Mouse (Mus musculus) sigmoid colon, adult 10 weeks (tissue): ENCODE results near the gene Mrpl46. TPM values are rescaled to one million over a fixed set of nuclear protein-coding genes. Genes with fewer than 3 reads are reported as not detected.

Source experiments
- polyA plus RNA-seq: library from polyadenylated mRNA; stranded (reverse); fragments of 350-450 nt; fragmentation: Illumina TruSeq; extraction: RNeasy Lipid Tissue Mini Kit (QIAGEN cat#74804); gene quantifications from one replicate; pipeline ENCODE4 v1.2.3, GENCODE M21; 2014; ENCODE audit warnings: low read depth, low replicate concordance

The Mrpl46 gene
- polyA plus RNA-seq = 4.9 TPM

DNA sequence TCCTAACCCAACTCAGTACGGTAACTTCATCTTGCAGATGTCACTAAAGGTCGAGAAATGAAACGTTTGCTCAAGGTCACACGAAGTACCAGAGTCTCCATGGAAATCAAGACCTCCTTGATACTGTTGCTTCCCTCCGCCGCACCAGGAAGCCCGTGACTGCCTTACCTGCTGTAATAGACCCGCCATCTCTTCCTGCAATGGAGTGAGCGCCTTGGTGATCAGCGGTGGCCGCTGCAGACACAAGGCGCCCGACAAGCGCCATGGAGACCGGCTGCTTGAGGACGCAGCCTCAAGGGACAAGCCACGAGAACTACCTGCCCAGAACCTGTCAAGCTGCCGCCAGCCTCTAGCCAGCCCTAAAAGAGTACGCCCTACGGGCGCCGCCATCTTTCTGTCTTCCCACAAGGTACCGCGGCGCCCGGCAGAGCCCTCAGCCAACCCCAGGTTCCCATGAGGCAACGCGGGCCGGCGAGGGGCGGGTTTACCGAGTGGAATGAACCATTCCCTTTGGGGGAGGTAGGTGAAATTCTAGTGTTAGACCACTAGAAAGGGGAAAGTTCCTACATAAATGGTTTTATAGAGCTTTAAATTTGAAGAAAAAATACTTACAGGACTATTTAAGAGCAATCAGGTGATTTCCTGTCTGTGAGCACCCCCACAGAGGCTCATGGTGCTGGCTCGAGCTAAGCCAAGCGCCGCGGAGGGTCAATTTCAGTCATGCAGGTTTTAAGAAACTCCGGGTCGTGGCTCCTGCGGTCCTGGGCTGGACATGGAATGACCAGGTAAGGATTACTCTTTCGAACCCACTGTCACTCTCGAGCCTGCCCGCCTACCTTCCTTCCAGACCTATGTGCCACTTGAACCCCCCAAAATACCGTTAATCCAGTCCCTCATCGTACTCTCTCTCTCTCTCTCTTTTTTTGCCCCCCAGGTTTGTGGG is at the start of gene Mrpl46, which contains the start of gene Mrps11:
Gene Mrpl46 (minus strand): TSS at position 893 of the 943 bp plus-strand sequence.
Gene Mrps11 (plus strand): TSS at position 481 of the 943 bp plus-strand sequence.

DNA sequence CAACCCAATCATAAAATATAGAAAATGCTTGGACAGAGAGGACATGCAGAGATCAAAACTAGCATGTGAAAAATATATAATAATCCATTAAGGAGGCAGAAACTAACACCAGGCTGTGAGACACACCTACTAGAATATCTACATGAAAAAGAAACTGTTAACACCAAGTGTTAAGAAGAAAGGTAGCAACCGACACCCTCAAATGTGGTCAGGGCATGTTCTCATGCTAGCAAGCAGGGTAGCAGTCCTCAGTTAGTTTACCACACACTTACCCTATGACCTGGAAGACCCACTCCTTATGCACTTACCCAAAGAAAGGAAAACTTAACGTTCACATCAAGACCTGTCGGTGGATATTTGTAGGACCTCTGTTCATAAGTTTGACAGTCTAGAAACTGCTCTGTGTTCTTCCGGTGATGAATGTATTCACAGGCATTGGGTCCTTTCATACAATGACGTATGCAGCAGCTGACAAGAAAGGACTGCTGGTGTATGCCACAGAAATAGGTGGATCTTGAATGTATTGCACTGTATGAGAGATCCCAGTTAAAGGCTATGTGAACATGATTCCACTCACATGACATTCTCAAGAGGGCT is 45.6 kb downstream of the Mrpl46 start, which contains the start of gene Ntrk3:
Gene Ntrk3 (minus strand): TSS at position 399 of the 597 bp plus-strand sequence.

Other genes with a start within 250 kb of the Mrpl46 start
- gene Ntrk3, start 45.5 kb downstream of the Mrpl46 start, polyA plus RNA-seq = 2.1 TPM
- 3.8 TPM for gene Mrps11, start 412 bp downstream of the Mrpl46 start, polyA plus RNA-seq
- 4.3 TPM for gene Det1, start 63.7 kb upstream of the Mrpl46 start, polyA plus RNA-seq
- gene Aen, start 112.3 kb upstream of the Mrpl46 start, polyA plus RNA-seq = 11.9 TPM
- gene Isg20, start 129.9 kb upstream of the Mrpl46 start, polyA plus RNA-seq = 12.3 TPM